Mouse (Mus musculus) frontal cortex, postnatal 25 days (tissue): ENCODE measurements at regions not wholly inside any gene's neighbourhood (a gene's known extent, or its start where the extent isn't known, plus 50 kb on each side); places are given as distances from the start of the nearest gene placed in this dataset.
A peak's percentile ranks its signal among the peaks of the same experiment; 100 is the strongest.

Experiments used
- DNase-seq, 2 experiments: peaks; one replicate each; pipeline ENCODE4 v3.0.0; 2022; ENCODE audit warnings: low spot score in 2 of 2

DNA sequence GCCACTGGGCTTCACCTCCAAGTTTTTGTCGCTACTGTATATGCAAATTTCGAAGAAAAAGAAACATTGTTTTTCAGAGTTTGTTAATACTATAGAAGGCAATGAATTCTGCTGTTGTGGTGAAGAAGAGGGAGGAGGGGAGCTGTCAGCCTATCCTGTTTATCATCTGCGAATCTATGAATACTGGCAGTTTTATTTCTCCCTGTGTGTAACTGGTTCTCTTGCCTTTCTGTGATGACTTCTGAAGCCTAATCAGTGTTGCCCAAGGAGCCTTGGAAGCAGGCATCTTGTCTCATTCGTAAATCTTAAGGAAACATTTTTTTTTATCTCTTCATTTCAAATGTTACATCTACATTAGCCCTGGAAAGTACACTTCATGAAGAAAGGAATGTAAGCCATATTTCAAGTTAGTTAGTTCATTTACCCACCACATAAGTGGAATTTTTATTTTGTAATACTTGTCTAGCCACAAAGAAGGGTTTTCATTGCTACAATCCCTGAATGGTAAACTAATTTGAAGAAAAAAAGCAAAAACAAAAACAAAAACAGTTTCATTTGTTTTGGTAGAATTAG, 251.5 kb upstream of the Fn1 start:
- DNase-seq = no peak

DNA sequence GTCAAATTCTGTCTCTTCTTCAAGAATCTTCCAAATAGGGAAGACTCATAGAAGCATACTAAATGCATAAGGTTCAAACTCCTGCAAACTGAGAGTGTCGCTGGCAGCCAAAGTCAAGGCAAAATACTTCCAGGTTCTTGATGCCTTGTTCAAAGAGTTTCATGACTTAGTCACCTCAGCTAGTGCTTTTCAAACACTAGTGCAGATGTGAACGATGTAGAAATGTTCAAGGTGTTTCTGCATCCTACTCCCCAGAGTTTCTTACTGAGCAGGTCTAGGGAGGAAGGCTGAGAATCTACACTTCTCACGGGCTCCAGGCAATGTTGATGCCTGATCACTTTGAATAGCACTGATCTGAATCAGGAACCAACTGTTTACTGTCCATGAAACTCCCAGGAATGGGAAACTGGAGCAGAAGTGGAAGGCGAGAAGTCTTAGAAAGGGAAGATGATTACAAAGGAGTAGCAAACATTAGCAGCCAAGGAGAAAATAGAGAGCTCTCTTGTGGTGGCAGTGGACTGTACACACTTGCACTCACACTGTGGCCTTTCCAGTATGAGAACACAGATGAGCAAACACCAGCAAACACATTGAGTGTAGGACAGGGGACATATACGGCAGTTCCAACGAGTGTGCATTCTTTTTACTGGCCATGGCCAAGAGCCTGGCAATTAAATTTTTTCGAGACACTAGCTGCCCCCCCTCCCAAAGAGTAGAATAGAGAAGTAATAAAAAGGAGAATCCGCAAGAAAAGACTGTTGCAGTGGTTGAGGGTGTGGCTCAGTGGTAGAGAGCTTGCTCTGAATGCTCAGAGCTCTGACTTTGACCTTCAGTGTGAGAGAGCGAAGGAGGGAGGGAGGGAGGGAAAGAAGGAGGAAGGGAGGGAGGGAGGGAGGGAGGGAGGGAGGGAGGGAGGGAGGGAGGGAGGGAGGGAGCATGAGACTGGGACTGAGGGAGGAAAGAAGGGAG, 247.4 kb upstream of the Fn1 start:
- DNase-seq = no peak

DNA sequence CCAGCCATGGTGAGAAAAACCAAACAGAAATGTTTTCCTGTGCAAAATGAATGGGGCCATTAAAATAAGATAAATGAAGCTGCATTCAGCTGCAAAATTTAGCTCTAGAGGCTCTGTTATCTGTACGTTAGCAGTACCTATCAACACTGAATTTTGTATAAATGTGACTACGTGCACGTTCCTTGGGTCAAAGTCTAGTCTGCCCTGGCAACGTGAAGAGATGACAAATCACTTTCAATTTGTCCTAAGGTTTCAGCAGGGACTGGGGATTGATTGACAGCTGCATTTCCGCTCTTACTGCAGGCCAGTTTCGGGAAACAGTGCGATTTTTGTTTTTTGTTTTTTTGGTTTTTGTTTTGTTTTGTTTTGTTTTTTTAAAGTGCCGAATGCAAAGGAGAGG, 246.1 kb upstream of the Fn1 start:
- no peak for DNase-seq

DNA sequence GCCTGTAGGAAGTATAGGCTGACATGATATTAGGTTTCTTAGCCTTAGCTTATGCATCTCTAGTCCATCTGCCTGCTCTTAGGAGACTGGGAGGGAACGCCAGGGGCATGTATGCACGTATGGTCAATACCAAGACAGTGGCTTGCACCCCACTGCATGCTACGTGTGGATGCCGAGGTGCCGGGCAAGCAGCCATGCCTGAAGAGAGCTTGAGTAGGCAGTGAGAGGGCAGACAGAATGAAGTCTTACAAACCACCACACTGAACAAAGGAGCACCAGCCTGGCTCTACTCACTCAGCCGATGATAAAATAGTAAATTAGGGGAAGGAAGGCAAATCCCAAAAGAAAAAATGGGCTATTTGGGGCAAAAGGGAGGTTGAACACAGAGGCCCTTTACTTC, 245.2 kb upstream of the Fn1 start:
- peak in 1 of 2 experiments; percentile 12 for DNase-seq

DNA sequence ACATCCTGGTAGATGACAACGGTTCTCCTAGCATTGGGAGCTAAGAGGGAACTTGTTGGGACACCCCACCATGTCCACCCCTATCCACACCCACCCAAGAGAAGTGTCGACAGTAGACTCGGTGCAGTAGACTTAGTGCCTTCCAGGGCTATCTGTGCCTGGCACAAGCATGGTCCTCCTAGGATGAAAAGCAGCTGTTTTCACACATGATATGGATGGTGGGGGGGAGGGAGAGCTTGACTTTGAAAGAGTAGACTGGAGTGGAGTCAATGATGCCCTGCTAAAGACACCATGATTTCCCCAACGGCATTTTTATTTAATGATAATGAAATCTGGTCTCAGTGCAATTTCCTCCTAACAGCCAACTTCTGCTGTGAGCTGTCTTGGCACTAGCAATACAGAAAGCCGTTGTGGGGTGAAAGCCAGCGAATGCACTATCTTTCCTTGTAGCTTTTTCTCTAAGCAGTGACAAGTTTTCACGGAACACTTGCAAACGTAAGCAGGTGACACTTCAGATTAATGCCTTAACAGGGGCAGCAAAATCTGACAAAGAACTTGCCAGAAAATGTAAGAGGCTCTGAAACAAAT, 244.6 kb upstream of the Fn1 start:
- DNase-seq = no peak

DNA sequence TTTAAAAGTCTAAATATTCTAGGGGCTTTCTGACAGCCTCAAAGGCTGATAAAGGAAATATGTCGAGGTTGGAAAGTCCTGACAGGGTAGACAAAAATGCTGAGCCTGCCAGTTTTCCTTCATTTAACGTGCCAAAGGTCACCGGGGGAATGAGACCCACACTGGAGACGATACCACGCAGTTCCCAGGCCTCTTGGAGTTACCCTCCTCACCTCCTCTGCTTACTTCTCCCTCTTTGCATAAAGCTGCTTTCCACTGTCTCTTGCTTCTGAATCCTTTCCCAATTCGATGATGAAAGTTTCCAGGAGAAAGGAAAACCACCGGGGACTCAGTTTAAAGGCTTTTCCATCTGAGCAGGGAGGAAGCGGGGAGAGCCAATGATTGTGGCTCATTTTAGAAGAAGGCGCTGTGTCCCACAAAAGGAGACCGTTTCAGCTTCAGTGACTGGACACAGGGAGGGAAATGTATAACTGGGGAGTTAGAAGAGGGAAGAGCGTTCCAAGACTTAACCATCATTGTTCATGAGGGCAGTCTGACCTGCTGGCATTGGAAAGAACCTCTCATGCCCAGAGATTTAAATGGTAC, 243.2 kb upstream of the Fn1 start:
- DNase-seq = no peak

DNA sequence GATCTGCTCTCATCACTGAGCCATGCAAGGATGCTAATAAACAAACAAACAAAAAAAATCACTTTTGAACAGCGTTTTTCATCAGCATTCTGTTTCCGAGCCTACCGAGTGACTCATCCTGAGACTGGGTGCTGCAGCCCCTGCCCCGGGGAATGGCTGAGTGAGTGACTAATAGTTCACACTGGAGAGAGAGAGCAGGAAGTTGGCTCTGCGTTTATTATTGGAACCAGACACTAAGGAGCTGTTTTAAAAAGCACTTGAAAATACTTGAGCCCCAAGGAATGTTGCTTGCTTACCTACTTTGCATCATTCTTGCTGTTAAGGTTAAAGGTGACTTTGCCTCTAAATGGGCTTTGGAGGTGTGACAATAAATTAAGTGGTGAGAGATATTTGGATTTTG, 240.6 kb upstream of the Fn1 start:
- no peak for DNase-seq

DNA sequence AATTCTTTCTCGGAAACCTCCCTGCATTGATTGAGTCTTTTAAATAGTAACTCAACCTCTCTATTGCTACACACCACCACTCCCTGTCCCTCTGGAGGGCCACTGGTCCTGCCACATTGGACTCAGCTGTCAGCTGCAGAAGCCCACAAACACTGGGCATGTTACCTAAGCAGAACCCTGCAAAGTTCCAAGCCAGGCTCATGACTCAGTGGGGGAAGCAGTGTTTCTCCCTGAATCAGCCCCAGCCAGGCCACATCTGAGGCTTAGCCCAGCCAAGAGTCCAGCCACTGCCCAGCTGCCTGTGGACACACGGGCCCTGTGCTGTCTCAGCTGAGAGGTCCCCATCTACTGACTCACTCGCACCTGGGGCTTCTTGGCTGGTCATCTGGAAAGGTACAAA, 234.8 kb upstream of the Fn1 start:
- DNase-seq = no peak

DNA sequence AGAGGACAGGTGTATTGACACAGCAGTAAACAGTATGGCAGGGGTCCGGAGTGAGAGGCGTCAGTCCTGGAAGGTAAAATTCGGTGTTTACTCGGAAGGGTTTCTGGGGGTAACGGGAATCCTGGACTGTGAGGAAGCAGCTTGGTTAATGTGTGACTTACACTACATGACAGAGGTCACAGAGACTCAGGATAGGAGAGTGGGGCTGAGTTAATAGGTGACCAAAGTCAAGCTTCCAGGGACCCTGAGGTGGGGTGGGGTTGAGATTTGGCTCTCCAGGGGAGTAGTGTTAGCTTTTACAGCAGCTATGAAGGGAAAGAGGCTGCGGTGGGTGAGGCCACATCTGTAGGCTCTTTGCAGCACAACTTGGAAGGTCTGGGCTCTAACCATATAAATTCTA, 233.9 kb upstream of the Fn1 start:
- no peak for DNase-seq

DNA sequence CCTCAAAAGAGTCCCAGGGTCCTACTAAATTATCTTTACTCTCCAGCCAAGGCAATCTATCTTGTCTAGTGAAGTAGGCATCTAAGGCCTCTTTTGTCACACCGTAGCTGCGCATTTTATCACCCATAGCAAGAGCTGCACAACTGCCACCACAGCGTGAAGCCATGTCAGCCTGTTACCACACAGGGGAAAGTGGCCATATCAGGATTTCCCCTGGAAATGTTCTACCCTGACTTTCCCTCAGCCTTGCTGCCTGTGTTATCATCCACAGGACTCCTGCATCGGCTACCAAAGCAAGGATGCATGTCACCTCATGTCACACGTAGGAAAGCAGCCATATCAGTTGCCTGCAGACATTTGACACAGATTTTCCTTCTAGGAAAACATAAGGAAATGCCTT, 233.2 kb upstream of the Fn1 start:
- no peak for DNase-seq

DNA sequence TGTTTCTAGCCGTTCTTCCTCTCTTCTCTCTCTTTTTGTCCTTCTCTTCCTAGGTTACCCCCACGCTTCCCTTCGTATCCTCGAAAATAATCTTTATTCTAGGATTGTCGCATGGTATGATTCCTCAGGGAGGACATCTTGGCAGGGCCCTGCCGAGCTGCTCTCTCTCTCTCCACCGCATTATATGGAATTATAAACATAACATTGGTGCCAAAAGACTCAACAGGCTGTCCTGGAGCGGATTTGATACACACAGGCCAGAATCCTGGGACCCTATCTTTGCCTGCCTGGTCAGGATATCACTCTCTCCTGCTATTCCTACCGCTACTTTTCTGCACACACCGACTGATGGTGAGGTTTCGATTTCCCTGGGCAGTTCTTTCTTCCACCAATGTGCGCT, 228.9 kb upstream of the Fn1 start:
- DNase-seq = no peak

DNA sequence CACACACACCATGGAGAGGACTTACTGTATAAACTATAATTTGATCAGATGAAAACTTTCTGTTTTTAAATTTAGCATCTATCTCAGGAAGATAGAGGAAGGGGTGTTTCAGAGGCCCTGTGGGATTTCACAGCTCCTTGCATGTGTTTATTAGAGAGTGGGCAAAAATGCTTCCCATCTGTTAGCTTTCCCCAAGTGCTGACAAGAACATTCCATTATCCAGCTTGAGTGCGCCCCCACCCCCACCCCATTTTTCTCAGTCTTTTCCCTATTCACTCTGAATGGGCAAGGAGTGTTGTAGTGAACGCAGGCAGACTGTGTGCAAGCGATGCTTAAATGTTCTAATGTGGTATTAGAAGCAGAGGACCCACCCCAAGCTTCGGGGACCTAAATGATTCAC, 228.2 kb upstream of the Fn1 start:
- DNase-seq = no peak

DNA sequence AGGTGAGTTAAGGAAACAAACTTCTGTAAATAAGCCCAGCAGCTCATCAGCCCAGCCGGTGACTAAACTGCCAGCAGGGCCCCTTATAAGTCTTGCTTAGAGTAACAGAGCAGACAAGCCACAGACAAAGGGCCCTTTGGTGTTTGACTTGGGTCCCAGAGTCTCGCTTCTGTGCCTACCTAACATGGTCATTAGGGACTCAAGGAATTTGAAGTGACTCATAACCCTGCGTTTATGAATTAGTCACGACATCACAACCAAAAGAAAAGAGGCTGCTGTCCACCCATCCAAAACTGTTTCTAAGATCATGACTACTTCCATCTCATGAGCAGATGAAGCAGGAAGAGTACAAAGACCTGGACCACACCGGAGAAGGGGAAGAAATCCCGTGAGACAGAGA, 227.5 kb upstream of the Fn1 start:
- no peak for DNase-seq

DNA sequence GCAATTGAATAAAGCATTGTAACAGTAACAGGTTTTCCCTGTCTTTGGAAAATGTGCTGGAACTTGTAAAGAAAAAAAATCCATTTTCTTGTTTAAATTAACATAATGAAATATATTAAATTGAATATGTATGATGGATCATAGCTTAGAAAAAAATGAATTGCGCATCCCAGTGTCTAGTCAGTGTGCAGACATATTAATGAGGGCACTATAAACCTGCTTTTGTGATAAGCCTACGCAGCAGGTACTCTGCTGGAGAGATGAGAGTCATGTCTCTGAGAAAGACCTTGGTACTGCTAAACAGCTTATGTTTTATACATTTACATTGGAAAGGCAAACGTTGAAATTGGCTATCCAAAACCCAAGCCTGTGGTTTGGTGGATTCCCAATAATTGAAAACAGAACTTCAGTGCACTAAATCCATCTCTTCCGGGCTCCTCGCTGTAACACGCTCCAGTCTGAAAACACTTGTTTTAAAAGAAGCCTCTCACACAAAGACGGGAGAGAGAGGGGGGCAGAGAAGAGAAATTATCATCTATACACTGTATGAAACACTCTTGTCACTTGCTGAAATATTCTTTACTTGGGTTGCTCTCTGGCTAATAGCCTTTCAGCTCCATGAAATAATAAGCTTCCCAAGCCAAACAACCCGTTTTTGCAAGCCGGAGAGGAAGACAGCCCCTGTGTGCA, 223.9 kb upstream of the Fn1 start:
- no peak for DNase-seq

DNA sequence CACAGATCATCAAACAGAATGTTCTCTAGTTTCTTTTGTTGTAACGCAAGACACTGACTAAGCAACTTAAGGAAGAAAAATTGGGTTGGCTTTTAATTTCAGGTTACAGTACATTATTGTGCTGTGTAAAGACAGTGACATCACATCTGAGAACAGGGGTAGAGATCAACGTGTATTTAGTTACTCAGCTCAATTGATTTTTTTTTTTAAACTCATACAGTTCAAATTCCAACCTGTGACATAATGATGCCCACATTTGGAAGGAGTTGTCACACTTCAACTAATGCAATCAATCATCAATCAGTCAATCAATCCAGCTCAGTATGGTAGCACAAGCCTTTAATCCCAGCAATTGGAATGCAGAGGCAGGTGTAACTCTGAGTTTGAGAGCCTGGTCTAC, 221.0 kb upstream of the Fn1 start:
- no peak for DNase-seq

DNA sequence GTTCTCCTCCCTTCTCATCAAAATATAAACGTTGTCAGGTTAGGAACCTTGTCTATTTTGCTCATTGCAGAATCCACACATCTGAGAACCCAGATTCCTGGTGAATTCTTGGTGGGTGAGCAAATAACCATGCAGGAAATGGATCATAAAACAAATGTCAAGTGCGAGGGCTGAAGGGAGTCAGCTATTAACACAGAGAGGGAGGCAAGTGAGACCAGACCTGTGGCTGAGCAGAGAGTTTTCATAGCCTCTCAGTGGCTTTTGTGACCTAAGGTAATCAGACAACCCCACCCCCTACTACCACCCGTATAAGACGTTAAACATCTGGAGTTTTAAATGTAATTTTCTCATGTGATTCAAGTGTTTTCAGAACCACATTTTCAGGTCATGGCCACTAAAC, 212.7 kb upstream of the Fn1 start:
- no peak for DNase-seq

DNA sequence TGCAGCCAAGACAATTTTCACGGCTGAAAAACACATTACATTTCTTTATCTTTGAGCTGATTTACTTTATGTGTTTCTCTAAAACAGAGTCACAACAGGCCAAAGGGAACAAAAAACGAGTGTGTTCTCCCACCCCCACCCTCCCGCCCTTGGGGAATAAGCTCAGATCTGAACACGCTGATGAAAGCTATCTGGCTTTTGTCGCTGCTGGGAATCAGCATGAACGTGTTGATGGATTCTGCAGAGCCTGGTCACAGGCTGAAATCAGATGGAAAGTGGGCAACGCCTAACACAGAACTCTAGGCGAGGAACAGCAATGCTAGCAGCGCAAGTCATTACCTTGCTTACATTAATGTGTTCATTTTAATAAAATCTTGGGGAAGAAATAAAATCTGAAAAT, 211.7 kb upstream of the Fn1 start:
- no peak for DNase-seq

DNA sequence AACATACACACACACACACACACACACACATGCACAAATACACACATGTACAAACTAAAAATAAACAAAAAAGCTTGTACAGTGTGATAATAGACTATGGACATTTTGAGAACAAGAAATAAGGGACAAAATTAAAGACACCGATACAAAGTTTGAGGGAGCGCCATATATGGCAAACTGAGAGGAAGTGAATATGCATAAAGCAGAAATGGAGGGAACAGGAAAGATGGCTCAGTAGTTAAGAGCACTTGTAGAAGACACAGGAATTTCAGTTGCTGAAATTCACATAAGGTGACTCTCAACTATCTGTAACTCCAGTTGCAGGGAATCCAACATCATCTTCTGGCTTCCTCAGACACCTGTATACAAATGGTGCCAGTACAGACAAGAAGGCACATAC, 200.2 kb upstream of the Fn1 start:
- no peak for DNase-seq

DNA sequence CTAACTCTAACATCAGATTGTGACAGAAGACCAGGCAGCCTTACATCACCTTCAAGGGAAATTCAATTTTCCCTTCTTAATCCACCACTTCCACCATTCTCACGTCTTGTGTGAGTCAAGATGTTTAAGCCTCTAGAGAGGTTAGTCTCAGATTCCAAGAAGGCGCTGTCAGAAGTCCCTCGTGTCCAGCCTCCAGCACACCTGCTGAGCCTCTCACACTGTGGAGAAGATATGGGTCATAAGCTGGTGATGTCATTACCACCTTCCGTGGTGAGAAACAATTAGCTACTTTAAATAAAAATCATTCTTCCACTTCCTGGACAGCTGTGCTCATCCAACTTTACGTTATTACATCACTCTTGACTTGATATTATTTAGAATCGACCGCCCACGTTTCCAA, 198.3 kb upstream of the Fn1 start:
- no peak for DNase-seq

DNA sequence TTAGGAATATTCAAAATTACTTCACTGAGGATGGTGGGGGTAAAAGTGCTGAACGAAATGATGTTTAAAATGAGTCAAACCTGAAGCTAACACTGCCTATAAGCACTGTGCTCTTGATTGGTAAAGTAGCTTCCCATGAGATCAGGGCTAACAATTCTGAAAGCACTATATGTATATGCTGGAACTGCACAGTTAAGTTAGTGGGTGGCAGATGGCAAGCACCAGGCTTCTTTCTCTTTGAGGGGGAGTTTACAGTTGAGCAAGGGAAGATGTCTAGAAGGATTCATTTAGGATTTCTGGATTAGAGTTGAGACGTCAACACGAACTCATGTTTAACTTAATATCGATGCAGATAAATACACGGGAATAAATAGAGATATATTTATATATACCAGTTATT, 195.7 kb upstream of the Fn1 start:
- DNase-seq = no peak

DNA sequence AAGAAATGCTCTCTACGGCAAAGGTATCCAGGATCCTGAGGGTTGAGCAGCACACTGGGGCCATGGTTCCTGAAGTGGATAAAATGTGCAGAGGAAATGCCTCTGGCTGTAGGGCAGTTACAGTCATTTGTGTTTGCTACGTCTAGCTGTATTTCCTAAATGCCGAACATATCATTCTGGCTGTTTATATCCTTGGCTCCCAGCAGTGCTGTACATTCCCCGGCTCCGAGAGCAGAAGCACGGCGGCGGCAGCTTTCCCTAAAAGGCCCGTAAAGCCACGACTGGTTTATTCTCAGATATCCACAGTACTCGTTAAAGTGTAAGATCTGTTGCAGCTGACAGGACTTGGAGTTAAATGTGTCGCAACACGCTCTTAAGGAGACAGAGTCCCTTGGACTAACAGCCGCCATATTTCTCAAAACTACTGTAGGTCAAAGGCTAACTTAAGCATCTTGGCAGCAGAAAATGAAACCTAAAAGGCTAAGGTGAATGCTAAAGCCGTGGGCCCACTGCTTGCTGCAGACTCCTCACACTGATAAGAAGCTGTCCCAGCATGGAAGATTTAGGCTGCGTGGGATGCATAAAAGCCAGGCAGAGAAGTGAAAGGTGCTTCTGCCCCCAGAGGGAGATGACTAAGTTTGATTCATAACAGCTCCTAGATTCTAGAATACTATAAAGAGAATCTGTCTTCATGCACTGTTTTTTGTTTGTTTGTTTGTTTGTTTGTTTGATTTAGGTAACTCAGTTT, 192.1 kb upstream of the Fn1 start:
- DNase-seq = peak; percentile 6

DNA sequence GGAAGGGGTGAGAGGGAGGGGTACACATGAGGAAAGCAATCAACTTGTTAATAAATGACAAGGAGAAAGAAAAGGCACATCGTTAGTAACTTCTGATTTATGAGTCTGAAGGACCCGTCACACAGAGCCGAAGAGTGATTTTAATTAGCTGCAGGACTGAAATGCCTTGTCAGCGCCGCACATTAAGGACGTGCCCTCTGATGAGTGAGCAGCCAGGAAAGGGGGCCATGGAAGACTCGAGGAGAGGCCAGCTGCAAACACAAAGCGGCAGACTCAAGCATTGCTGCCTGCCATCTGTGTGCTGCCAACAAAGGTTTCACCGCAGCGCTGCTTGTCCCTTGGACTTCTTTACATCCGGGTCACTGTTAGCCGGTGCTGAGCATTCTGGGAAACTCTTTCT, 184.8 kb upstream of the Fn1 start:
- DNase-seq = no peak
